Mouse (Mus musculus): Measurements from ENCODE around the gene Rnh1. TPM values are rescaled to one million over a fixed set of nuclear protein-coding genes. Genes with fewer than 3 reads are reported as not detected.

Rnh1 gene
- polyA plus RNA-seq (2014; fragmentation: Nextera tagmentation; extraction: Ambion mirVana) = 165 and 181 TPM in 2 replicates

DNA sequence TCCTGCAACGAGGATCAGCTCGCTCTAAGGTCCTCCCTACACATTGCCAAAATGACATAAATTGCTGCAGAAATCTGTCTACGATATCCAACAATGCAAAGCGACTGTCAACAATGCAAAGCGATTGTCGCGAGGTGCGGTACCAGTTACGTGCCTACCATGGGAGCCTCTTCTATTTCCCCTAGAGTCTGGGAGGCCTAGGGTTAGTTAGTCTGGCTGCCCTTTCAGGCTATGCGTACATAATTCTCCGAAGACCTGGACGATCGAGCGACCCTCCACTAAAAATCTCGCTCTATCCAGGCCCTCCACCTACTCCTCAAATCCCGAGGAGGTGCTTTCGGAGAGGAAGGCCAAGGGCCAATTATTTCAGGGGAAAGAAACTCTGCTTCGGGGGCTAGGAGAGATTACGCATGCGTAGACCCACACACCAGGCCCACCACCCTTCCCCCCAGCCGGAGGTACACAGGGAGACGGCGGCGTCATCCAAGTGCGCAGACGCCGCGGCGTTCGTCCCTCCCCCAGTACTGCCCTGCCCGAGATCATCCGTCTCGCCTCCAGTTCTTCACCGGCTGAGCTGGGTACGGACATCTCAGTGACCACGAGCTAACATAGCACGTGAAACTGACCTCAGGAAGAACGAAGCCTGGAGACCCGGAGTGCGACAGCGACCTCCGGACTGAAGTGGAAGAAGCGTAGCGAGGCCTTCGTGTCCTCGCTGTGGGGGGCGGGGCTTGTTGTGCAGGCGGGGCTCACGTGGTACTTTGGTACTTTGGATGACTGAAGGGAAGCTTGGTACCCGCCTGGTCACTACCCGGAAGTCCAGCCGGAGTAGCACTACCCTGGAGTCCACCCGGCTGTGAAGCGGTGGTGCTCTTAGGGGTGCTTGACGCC lies at the start of gene Rnh1:
Rnh1 (minus strand) TSS at position 742 of the 891 bp plus-strand sequence.
- Histone ChIP-seq H3K36me3 (ENCODE audit: control insufficient read depth, insufficient read depth, low read length) (no peaks in the 10 kb centered on the region), H3K4me2 (replicated peaks; ENCODE audit: low read depth, low read length) (peak within 1 kb of the TSS; percentile 72), H3K9me3 (ENCODE audit: control insufficient read depth, low read depth, low read length) (no peaks in the 10 kb centered on the region), H3K4me3 (ENCODE audit: low read depth, low read length) (peak within 1 kb of the TSS; percentile 54), H3K4me1 (ENCODE audit: control insufficient read depth, insufficient read depth, low read length) (peaks cover 22% of the 10 kb centered on the region), H3K27ac (ENCODE audit: low read length) (peak within 1 kb of the TSS; percentile 90), H3K9ac (replicated peaks; ENCODE audit: low read depth, low read length) (peak within 1 kb of the TSS; percentile 61), H3K27me3 (ENCODE audit: control insufficient read depth, insufficient read depth, low read length) (no peaks in the 10 kb centered on the region)
- peak; percentile 92 for ATAC-seq (ENCODE audit: insufficient number of reproducible peaks, insufficient read depth, low FRiP score, low read depth)
- WGBS = 3% methylated on average over 55 of the region's 55 CpGs

DNA sequence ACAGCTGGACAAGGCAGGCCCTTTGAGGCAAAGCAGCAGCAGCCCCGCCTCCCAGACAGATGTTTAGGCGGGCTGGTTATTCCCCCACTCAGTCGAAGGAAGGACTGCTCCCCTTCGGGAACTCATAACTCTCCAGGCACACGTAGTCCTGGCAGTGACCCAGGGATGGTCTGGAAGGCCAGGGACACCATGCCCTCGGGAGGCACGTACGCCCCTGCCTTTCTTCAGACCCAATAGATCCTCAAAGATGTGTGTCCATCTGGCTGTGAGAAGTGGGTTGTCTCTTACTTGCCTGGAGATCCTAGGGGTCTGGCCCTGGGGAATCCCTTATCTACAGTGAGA lies 49.4 kb upstream of the Rnh1 start:
- H3K4me3 ChIP-seq (ENCODE audit: low read depth, low read length) = peak overlapping the region; percentile 63; the same call in 1 of the 2 replicates
- H3K4me1 ChIP-seq (ENCODE audit: control insufficient read depth, insufficient read depth, low read length) = peaks cover 38% of the 10 kb centered on the region
- WGBS = 6% methylated on average over 8 of the region's 8 CpGs
- H3K9ac ChIP-seq (replicated peaks; ENCODE audit: low read depth, low read length) = no peak overlapping the region; the same call in 1 of the 2 replicates
- H3K27me3 ChIP-seq (ENCODE audit: control insufficient read depth, insufficient read depth, low read length) = no peaks in the 10 kb centered on the region
- no peaks in the 10 kb centered on the region for H3K9me3 ChIP-seq (ENCODE audit: control insufficient read depth, low read depth, low read length)
- peak overlapping the region; percentile 85 for H3K27ac ChIP-seq (ENCODE audit: low read length)
- peak overlapping the region; percentile 27 for H3K4me2 ChIP-seq (replicated peaks; ENCODE audit: low read depth, low read length)
- no peak for ATAC-seq (ENCODE audit: insufficient number of reproducible peaks, insufficient read depth, low FRiP score, low read depth)
- peaks cover 8% of the 10 kb centered on the region for H3K36me3 ChIP-seq (ENCODE audit: control insufficient read depth, insufficient read depth, low read length)

DNA sequence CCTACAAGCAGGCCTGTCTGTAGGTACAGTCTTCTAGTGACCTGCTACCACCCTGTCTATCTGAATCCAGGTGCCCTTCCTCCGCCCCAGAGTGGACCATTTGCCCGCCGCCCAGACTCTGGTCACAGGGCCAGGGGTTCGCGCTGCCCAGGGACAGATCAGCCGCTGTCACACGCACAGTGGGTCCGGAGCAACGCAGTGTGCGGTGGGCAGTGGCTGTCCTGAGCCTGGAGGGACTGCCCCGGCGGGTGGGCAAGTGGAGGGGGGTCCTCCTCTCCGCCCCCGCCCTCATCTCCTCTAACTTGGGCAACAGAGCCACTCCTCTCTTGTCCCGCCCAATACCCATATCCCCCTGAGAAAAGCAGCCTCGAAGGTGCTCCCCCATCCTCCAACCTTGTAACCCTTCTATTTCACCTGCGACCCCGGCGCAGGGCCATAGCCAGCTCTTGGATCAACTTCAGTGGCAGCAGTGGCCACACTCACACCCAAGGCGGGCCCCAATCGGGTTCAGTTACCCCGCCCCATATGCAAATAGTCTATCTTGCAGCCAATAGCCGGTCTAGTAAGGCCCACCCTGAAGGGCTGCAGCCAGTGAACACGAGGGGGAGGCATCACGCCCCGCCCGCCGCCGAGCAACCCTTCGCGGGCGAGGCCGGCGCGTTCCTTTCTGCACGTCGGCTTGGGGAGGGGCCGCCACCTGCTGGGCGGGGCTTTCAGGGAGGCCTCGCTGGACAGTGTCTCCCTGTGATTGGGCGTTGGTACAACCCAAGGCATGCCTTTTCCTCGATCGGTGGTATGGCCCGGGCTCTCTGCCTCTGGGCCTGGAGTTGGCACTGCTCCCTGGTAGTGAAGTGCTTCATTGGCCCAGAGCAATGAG lies 48.8 kb upstream of the Rnh1 start:
- Histone ChIP-seq H3K27ac (ENCODE audit: low read length) (peak overlapping the region; percentile 85), H3K9ac (replicated peaks; ENCODE audit: low read depth, low read length) (peak overlapping the region; percentile 78), H3K27me3 (ENCODE audit: control insufficient read depth, insufficient read depth, low read length) (no peaks in the 10 kb centered on the region), H3K36me3 (ENCODE audit: control insufficient read depth, insufficient read depth, low read length) (peaks cover 8% of the 10 kb centered on the region), H3K4me1 (ENCODE audit: control insufficient read depth, insufficient read depth, low read length) (peaks cover 42% of the 10 kb centered on the region), H3K9me3 (ENCODE audit: control insufficient read depth, low read depth, low read length) (no peaks in the 10 kb centered on the region), H3K4me3 (ENCODE audit: low read depth, low read length) (peak overlapping the region; percentile 63), H3K4me2 (replicated peaks; ENCODE audit: low read depth, low read length) (peak overlapping the region; percentile 93)
- ATAC-seq (ENCODE audit: insufficient number of reproducible peaks, insufficient read depth, low FRiP score, low read depth) = peak; percentile 97
- 3% methylated on average over 44 of the region's 44 CpGs for WGBS

- H3K4me1 ChIP-seq (ENCODE audit: control insufficient read depth, insufficient read depth, low read length) = peaks cover 46% of the 10 kb centered on the region
- H3K9ac ChIP-seq (replicated peaks; ENCODE audit: low read depth, low read length) = 0 out of 2 replicates have a peak overlapping the region, but pooled peaks have one; percentile 78
- H3K27ac ChIP-seq (ENCODE audit: low read length) = peak overlapping the region; percentile 85; the same call in 1 of the 2 replicates
- H3K9me3 ChIP-seq (ENCODE audit: control insufficient read depth, low read depth, low read length) = no peaks in the 10 kb centered on the region
- H3K27me3 ChIP-seq (ENCODE audit: control insufficient read depth, insufficient read depth, low read length) = no peaks in the 10 kb centered on the region
- ATAC-seq (ENCODE audit: insufficient number of reproducible peaks, insufficient read depth, low FRiP score, low read depth) = no peak
- peak overlapping the region; percentile 93 for H3K4me2 ChIP-seq (replicated peaks; ENCODE audit: low read depth, low read length)
- H3K4me3 ChIP-seq (ENCODE audit: low read depth, low read length) = peak overlapping the region; percentile 63; the same call in 1 of the 2 replicates
- peaks cover 8% of the 10 kb centered on the region for H3K36me3 ChIP-seq (ENCODE audit: control insufficient read depth, insufficient read depth, low read length)
- WGBS = 69% methylated on average over 1 of the region's 1 CpGs
These were observed 47.7 kb upstream of the Rnh1 start for GRCm38 (mm10) chr7:141220377-141220776.

DNA sequence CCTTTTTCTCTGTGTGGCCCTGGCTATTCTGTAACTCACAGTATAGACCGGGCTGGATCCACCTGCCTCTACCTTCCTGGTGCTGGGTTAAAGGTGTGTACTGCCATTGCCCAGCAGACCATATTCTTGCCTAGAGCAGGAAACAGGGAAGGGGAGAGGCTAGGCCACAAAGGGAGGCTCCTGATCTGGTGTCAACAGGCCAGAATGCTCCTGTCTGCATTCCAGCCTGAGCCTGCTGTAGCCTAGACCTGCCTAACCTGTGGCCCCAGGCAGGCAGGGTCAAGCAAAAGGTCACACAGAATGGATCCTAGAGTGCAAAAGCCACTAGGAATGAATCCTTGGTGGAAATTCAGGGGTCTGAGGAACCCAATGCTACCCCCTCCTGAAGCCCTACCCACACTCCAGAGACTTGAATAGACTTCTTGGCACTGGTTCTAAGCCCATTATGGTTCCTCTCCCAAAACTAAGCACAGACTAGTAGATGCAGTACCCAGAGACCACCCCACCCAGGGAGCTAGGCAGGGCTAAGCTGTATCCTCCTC lies 47.0 kb upstream of the Rnh1 start:
- Histone ChIP-seq H3K9ac (replicated peaks; ENCODE audit: low read depth, low read length) (no peak overlapping the region), H3K27ac (ENCODE audit: low read length) (no peak overlapping the region), H3K36me3 (ENCODE audit: control insufficient read depth, insufficient read depth, low read length) (peaks cover 8% of the 10 kb centered on the region), H3K4me2 (replicated peaks; ENCODE audit: low read depth, low read length) (no peak overlapping the region), H3K4me3 (ENCODE audit: low read depth, low read length) (no peak overlapping the region), H3K27me3 (ENCODE audit: control insufficient read depth, insufficient read depth, low read length) (no peaks in the 10 kb centered on the region), H3K9me3 (ENCODE audit: control insufficient read depth, low read depth, low read length) (no peaks in the 10 kb centered on the region), H3K4me1 (ENCODE audit: control insufficient read depth, insufficient read depth, low read length) (peaks cover 46% of the 10 kb centered on the region)
- ATAC-seq (ENCODE audit: insufficient number of reproducible peaks, insufficient read depth, low FRiP score, low read depth) = no peak
- 85% methylated on average over 1 of the region's 1 CpGs for WGBS

DNA sequence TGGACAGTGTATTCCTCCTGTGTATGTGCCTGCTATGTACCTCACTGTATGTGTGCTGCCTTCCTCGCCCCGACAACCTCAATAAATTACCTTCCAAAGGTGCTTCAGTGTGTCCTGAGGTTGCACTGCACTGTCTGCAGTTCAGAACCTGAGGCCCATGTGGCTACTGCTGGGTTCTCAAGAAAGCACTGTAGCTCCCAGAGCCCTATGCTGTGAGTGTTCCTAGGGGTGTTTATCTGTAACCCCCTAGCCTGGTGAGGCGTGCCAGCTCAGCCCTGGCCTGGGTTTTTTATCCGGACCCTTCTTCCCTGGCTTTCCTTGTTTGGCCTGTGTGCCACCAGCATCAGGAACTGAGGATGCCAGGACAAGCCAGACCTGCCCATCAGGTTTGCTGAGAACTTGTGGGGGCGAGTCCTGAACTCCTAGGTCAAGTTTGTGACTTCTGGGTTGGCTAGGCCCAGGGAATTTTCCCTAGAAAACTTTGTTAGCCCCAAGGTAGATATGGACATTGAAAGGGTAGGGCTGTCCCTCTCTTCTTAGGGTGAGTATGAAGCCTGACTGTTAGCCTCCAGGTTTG lies 46.0 kb upstream of the Rnh1 start:
- Histone ChIP-seq H3K4me2 (replicated peaks; ENCODE audit: low read depth, low read length) (peak overlapping the region; percentile 8; the same call in 1 of the 2 replicates), H3K27ac (ENCODE audit: low read length) (peak overlapping the region; percentile 27; the same call in 1 of the 2 replicates), H3K4me3 (ENCODE audit: low read depth, low read length) (no peak overlapping the region), H3K27me3 (ENCODE audit: control insufficient read depth, insufficient read depth, low read length) (no peaks in the 10 kb centered on the region), H3K36me3 (ENCODE audit: control insufficient read depth, insufficient read depth, low read length) (peaks cover 8% of the 10 kb centered on the region), H3K4me1 (ENCODE audit: control insufficient read depth, insufficient read depth, low read length) (peaks cover 46% of the 10 kb centered on the region), H3K9ac (replicated peaks; ENCODE audit: low read depth, low read length) (no peak overlapping the region), H3K9me3 (ENCODE audit: control insufficient read depth, low read depth, low read length) (no peaks in the 10 kb centered on the region)
- no peak for ATAC-seq (ENCODE audit: insufficient number of reproducible peaks, insufficient read depth, low FRiP score, low read depth)
- WGBS = 77% methylated on average over 5 of the region's 5 CpGs

DNA sequence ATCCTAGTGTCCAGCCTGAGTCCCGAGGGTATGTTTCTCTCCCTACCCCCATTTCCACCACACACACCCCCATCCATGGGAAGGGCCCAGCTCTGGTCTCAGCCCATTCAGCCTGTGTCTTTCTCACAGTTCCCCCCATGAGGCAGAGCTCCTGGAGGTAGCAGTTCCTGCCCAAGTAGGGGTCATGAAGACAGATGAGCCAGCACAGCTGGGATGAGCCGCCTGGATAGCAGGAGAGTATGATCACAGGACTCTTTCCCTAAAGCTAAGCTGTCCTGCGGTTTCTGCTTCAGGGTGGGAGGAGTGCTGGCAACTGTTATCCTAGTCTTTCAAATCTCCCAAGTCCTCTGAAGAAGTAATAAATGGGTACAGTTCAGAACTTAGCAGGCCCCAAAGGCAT lies 45.5 kb upstream of the Rnh1 start:
- H3K4me3 ChIP-seq (ENCODE audit: low read depth, low read length) = no peak overlapping the region
- no peaks in the 10 kb centered on the region for H3K27me3 ChIP-seq (ENCODE audit: control insufficient read depth, insufficient read depth, low read length)
- H3K4me2 ChIP-seq (replicated peaks; ENCODE audit: low read depth, low read length) = peak overlapping the region; percentile 14
- WGBS = 74% methylated on average over 3 of the region's 3 CpGs
- ATAC-seq (ENCODE audit: insufficient number of reproducible peaks, insufficient read depth, low FRiP score, low read depth) = no peak
- H3K36me3 ChIP-seq (ENCODE audit: control insufficient read depth, insufficient read depth, low read length) = peaks cover 8% of the 10 kb centered on the region
- peaks cover 46% of the 10 kb centered on the region for H3K4me1 ChIP-seq (ENCODE audit: control insufficient read depth, insufficient read depth, low read length)
- no peak overlapping the region for H3K9ac ChIP-seq (replicated peaks; ENCODE audit: low read depth, low read length)
- no peaks in the 10 kb centered on the region for H3K9me3 ChIP-seq (ENCODE audit: control insufficient read depth, low read depth, low read length)
- H3K27ac ChIP-seq (ENCODE audit: low read length) = no peak overlapping the region

All from stomach, embryonic 14.5 days (tissue).